Mouse (Mus musculus) CD8-positive naive resting alpha-beta T cell, adult 57 days (primary cell): ENCODE measurements around the gene Cog7. TPM values are rescaled to one million over a fixed set of nuclear protein-coding genes. Genes with fewer than 3 reads are reported as not detected.

Source experiments
- total RNA-seq: library from RNA; stranded (reverse); gene quantifications from one replicate; pipeline ENCODE4 v1.2.4, GENCODE M21; 2023

The Cog7 gene
- total RNA-seq = 12.2 TPM

DNA sequence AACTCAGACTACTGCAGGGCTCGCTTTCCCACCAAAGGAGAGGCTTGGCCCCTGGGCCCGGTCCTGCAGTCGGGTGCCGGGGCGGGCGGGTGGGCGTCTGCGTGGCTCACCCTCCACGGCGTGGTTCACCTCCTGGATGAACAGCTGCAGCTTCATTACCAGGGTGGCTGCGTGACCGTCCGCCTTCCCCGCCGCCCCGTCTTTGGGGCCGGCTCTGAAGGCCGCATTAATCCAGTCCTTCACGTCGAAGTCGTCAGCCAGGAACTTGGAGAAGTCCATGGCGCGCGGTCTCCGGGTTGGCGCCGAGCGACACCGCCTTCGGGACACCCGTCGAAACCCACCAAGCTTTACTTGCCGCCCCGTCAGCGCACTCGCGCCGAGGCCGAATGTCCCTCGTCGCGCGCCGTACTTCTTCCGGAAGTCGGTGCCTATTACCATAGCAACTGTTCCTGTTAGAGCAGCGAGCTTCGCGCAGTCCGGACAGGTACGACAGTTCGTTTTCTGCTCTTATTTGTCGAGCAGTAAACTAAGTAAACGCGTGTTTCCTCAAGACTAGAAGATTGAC is at the start of gene Cog7:
TSS of gene Cog7 (minus strand) at position 405 of the 565 bp plus-strand sequence.

DNA sequence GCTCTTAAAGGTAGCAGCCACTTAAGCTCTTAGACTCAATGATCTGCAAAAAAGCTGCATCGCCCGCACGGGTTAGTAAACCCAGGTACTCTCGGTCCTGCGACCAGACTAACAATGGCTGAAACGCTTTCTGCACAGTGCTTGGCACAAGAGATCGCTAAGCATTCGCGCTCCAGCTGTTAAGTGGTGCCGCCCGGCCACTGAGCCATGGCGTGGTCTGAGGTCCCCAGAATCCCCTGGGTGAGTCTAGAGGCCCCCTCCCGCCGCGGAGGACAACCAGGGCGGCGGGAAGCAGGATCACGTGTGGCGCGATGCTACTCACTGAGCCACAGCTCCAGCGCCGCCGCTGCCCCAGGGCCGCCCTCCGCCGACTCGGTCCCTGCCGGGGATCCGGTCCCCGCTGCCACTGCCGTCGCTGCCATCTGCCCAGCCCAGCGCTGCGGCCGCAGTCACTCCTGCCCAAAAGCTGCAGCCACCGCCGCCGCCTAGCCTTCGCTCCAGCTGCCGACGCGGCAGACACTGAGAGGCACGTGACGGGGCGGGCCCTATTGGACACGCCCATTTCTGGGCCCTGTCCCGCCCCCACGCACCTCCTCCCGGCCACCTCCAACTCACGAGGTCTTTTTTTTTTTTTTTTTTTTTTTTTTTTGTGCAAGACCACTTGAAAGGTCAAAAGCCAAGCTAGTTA is 39.3 kb upstream of the Cog7 start, which contains the start of gene Gga2:
TSS of gene Gga2 (minus strand) at position 556 of the 688 bp plus-strand sequence.

DNA sequence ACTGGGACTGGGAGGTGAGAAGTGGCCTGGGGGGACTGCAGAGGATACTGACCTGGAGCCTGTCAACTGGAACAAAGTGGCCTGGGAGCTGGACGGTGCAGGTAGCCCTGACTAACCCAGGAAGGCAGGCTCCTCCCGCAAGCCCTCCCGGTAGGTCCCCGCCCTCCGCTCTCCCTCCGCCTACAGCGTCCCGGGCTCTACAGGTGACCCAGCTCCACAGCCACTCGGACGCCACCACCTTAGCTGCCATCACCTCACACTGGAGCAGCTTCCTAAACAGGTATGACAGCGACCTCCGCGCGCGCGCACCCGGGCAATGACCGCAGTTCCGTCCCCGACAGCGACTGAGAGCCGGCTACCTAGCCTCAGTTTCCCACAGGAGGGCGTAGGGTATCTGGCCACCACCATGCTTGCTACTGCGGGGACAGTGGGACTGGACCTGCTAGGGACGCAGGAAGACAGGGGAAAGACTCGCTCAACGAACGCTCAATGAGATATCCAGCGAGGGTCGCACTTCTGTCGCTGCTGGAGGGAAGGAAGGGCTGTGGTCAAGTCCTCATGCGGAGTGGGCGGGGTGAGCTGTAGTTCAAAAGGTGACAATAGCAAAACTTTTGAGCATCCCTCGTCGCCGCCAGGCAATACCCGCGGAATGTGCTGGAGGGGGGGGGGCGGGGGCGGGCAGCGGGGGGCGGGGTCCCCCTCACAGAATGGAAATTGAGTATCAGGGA is 116.5 kb downstream of the Cog7 start, which contains the start of gene Scnn1b:
TSS of gene Scnn1b (plus strand) at position 181 of the 728 bp plus-strand sequence.

Other genes starting within 250 kb of the Cog7 start
- not detected for gene Scnn1g, start 247.2 kb downstream of the Cog7 start, total RNA-seq
- gene Scnn1b, start 116.7 kb downstream of the Cog7 start, total RNA-seq = not detected
- 28.6 TPM for gene Gga2, start 39.5 kb upstream of the Cog7 start, total RNA-seq
- 35.6 TPM for gene Ubfd1, start 85.5 kb upstream of the Cog7 start, total RNA-seq
- gene Ears2, start 85.6 kb upstream of the Cog7 start, total RNA-seq = 19.6 TPM
- gene Ndufab1, start 120.2 kb upstream of the Cog7 start, total RNA-seq = 82.2 TPM
- 5.7 TPM for gene Palb2, start 151.3 kb upstream of the Cog7 start, total RNA-seq
- gene Dctn5, start 151.3 kb upstream of the Cog7 start, total RNA-seq = 61.1 TPM
- gene Plk1, start 177.7 kb upstream of the Cog7 start, total RNA-seq = 5.0 TPM
- not detected for gene Ern2, start 204.5 kb upstream of the Cog7 start, total RNA-seq
- gene Chp2, start 237.8 kb upstream of the Cog7 start, total RNA-seq = not detected